Mouse (Mus musculus) NIH3T3 (cell line): ENCODE data around the gene Vgll4.

Experiments
- DNase-seq: peaks from one replicate; pipeline ENCODE4 v3.0.0-alpha.2; 2012; ENCODE audit warnings: low read depth

Gene Vgll4

DNA sequence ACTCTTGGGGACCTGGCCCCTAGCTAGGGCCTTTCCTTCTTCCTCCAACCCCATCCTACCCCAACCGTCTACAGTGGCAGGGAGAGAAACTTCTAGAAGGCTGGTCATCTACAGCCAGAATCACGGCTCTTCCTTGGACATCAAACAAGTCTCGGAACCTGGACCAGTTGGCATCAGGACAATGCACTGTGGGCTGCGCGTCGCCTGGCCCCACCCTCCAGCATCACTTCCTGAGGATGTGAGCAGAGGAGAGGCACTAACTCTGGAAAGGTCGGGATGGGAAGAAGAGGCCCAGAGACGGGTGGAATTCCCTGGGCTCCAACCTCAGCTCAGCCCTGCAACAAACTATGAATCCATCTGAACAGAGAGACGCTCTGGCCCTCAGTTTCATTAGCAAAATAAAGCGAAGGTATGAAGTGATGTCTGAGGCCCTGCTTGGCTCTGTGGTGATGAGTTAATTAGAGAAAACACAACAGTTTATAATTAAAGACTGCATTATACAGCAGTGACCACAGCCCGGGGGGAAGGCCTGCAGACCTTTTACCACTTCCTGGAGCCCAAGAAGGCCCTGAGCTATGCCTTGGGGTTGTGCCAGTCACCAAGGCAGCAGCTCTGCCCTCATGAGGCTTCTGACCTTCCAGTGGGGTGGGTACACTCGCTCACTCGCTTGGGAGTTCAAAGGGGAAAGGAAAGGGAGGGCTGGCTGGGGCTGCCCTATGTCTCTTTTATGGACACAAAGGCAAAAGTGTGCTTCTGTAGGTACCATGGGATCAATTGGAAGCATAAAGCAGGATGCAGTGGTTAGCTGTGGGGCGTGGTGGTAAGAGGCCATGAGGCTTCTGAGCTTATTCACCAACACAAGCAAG lies 51.8 kb downstream of the Vgll4 start:
- no peak for DNase-seq

DNA sequence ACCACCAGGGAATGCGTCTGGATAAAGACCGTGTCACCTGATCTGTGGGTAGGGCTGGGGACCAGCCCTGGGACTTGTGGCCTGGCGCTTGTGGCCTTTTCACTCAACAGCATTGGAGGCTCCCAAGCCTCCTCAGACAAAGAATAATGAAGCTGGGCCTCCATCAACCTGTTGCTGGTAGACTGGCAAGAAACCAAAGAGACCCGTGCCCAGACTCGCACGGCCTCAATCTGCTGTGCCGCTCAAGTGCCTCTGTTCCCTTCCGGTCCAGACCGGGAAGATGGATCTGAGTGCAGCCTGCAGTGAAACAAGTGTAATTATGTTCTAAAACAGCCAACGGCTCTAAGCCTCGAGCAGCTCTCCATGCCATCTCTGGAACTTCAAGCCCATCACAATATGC lies 52.7 kb downstream of the Vgll4 start:
- DNase-seq: no peak

DNA sequence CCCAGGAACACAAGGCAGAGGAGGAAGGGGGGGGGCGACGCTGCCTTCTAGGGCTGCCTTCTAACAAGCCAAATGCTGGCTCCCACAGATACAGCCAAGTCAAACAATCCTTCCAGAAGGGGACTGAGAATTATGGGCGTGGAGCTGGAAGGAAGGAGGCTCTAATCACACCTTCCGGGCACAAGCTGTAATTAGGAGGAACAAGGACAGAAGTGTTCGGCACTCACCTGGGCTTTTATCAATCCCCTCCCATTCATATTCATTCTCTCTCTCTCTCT lies 53.1 kb downstream of the Vgll4 start:
- peak; percentile 42 for DNase-seq

- DNase-seq: peak; percentile 83
Measured at GRCm38 (mm10) chr6:114915915-114916714, 53.7 kb downstream of the Vgll4 start.

GRCm38 (mm10) chr6:114914041-114914716 lies 55.6 kb downstream of the Vgll4 start:
- no peak for DNase-seq

DNA sequence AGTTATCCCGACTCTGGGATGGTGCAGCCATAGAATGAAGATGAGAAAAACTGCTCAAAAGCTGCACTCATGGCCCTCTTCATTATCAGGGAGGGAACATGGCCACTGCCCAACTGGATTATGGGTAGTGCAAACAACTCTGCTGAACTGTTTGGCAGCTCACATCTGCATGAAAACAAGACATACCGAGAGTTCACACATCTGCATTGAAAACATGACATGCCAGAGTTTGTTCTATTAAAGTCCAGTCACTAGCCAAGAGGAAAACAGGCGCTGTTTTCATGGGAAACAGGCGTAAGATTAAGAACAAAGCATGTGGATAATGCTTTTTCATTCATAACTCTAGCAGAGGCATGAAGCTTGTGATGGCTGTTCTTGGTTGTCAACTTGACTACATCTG lies 56.7 kb downstream of the Vgll4 start:
- DNase-seq: no peak

GRCm38 (mm10) chr6:114911540-114911939 lies 58.3 kb downstream of the Vgll4 start:
- no peak for DNase-seq

GRCm38 (mm10) chr6:114909801-114910200 lies 60.0 kb downstream of the Vgll4 start:
- no peak for DNase-seq

- no peak for DNase-seq
Measured at GRCm38 (mm10) chr6:114907459-114907858, 62.3 kb downstream of the Vgll4 start.

GRCm38 (mm10) chr6:114906209-114906608 lies 63.6 kb downstream of the Vgll4 start:
- no peak for DNase-seq

GRCm38 (mm10) chr6:114905253-114906028 lies 64.4 kb downstream of the Vgll4 start:
- no peak for DNase-seq

DNA sequence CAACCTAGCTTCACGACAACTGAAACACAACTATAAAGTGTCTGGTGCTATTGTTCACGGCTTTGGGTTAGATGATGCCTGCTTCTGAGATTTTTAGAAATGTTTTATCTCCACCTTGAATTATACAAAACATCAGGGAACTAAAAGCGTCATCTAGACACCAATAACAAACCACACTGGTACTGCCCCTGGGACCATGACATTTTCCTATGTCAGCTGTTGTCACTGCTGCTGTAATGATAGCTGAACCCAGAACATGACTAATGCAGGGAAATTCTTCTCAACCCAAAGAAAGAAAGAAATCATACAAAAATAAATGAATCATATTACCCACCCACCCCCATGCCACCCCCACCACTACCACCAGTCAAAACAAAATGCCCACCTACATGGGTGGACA lies 65.0 kb downstream of the Vgll4 start:
- DNase-seq: no peak

DNA sequence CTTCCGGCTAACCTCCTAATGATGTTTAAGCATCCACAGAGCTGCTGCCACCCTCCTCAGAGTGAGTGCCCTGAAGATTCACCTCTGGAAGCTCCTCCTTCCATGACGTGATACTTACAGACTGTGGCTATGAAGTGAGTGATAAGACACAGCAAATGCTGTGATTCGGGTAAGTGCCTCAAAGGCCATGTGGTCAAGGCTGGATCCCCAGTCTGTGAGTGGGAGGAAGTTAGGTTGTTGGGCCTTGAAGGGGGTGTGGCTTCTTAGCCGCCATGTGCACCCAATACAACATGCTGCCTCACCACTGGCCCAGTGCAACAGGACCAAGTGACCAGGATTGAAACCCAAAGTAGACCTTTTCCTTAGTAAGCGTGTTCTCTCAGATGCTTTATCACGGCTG lies 65.6 kb downstream of the Vgll4 start:
- no peak for DNase-seq

GRCm38 (mm10) chr6:114901921-114902320 lies 67.9 kb downstream of the Vgll4 start:
- DNase-seq: no peak

- DNase-seq: no peak
Measured at GRCm38 (mm10) chr6:114901321-114901824, 68.4 kb downstream of the Vgll4 start.

DNA sequence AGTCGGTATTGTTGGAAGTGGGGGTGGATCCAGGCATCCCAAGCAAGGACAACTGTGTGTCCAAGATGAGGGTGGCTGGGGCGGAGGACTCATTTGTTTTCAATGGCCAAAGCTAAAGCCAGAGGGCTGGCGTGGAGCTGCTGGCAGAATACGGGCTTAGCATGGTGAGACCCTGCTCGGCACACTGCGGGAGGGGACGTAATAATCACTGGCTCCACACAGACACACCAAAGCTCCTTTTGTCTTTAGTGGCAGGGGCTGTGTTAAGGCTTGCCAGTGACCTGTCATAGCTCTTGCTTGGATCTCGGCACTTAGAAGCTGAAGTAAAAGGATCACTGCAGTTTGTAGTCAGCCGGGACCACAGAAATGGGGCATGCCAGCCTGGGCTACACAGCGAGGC lies 69.6 kb downstream of the Vgll4 start:
- DNase-seq: no peak

DNA sequence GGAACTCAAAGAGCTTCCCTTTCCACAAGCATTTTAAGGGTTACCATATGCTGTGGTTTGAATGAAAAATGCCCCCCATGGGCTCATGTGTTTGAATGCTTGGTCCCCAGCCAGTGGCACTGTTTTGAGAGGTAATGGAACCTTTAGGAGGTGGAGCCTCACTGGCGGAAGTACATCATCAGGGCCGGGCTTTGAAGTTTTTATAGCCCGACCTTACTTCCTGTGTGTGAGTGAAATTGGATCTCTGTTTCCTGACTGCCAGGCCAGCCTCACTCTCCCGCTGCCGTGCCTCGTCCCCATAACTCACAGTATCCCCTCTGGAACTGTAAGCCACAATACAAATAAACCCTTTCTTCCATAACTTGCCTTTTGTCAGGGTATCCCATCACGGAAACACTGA lies 70.1 kb downstream of the Vgll4 start:
- no peak for DNase-seq

- no peak for DNase-seq
Measured at GRCm38 (mm10) chr6:114898949-114899348, 70.8 kb downstream of the Vgll4 start.

- no peak for DNase-seq
Measured at GRCm38 (mm10) chr6:114896281-114896680, 73.5 kb downstream of the Vgll4 start.

DNA sequence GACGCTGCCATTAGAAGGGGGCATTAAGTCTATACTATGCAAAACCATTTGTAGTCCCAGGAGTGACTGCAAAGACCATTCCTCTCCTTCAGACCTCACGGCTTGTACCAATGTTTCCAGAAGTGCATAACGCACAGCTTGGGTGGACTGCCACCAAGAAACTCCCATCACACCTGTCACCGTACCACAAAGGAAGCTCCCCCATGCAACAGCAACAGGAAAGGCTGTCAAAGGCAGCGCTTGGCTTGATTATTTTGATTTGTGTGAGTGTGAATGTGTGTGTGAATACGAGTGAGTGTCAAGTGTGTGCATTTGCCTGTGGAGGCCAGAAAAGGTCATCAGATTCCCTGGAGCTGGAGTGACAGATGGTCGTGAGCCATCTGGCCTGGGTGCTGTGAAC lies 74.6 kb downstream of the Vgll4 start:
- DNase-seq: no peak

GRCm38 (mm10) chr6:114894548-114895106 lies 75.2 kb downstream of the Vgll4 start:
- DNase-seq: peak; percentile 50
